ENCODE assay signal across 18 mouse cellular contexts in the genomic region with DNA sequence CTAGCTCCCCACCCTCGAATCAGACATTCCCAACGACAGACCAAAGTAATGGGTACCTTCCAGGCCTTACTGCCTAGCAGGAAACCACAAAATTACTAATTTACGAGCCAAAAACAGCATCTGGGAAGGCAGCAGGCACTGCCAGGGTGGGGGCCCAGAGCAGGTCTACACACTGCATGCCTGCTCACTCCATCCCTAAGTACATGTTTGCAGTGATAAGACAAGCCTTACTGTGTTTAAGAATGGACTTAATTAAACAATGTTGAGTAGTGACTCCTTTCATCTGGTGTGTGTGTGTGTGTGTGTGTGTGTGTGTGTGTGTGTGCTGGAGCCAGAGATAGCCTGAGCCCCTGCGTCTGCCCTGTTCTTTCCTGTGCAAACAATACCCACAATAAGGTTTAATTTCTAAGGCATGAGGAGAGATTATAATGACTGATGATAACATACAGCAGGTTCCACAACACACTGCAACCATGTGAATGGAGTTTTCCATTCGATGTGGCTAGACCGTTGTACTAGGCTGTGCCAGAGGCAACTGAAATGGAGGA.
"Had no signal": no experiment of that assay in that cellular context is flagged by ENCODE, and none has a peak within 500 bp of the region (broad histone marks: within the 10 kb centered on the region; RNA-seq: fewer than 3 reads in every experiment).

No protein-coding gene starts in this region.

- ATAC-seq: liver, postnatal 0 days had no signal

- H3K4me2 ChIP-seq: limb, embryonic 15.5 days; liver, embryonic 13.5 days; midbrain, embryonic 12.5 days; neural tube, embryonic 13.5 days had no signal

- H3K9me3 ChIP-seq: limb, embryonic 15.5 days; liver, embryonic 13.5 days; midbrain, embryonic 12.5 days; neural tube, embryonic 13.5 days had no signal

- H3K4me3 ChIP-seq: limb, embryonic 15.5 days; liver, embryonic 13.5 days; megakaryocyte, embryonic 14.5 days; midbrain, embryonic 12.5 days; neural tube, embryonic 13.5 days had no signal

- H3K36me3 ChIP-seq: limb, embryonic 15.5 days; liver, embryonic 13.5 days; neural tube, embryonic 13.5 days had no signal

- H3K27ac ChIP-seq: kidney, postnatal 0 days; limb, embryonic 15.5 days; liver, embryonic 13.5 days; macrophage; midbrain, embryonic 12.5 days; neural tube, embryonic 13.5 days had no signal

- H3K9ac ChIP-seq: limb, embryonic 15.5 days; liver, embryonic 13.5 days; liver, postnatal 0 days; midbrain, embryonic 12.5 days; neural tube, embryonic 13.5 days had no signal

- H3K4me1 ChIP-seq: liver, embryonic 13.5 days had no signal

- DNase-seq: kidney, adult 11 months; kidney, adult 9 months; kidney, postnatal 36 days; layer of hippocampus, adult 9-11 months; layer of hippocampus, postnatal 36 days; liver, embryonic 13.5 days; liver, postnatal 0 days; retina, postnatal 1 day; right cerebral cortex, postnatal 4 days; spleen, adult 18-20 months; thymus, adult 18-20 months; thymus, postnatal 14 days had no signal

- H3K27me3 ChIP-seq: limb, embryonic 15.5 days; liver, embryonic 13.5 days; midbrain, embryonic 12.5 days; neural tube, embryonic 13.5 days had no signal
